Mouse (Mus musculus) right cerebral cortex, postnatal 4 days (tissue): ENCODE data around the gene Hist1h2ah.

Source experiments
- DNase-seq: peaks from one replicate; pipeline ENCODE4 v3.0.0-alpha.2; 2022

Gene Hist1h2ah

GRCm38 (mm10) chr13:22037415-22037814 is 2.0 kb upstream of the Hist1h2ah start:
- no peak for DNase-seq

DNA sequence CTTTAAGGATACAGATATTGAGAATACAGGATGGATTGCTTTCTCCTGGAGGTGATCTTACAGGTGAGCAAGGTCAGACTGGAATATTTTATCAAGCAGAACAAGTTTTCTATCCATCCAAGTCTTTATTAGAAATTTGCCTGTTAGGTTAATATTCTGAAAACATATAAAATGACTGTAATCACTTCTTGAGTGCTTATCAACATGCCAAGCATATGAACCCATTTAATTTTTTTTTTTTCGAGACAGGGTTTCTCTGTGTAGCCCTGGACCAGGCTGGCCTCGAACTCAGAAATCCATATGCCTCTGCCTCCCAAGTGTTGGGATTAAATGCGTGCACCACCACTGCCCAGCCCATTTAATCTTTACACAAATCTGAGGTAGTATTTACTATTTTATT is 1.6 kb upstream of the Hist1h2ah start:
- DNase-seq: no peak

- no peak for DNase-seq
These were observed 985 bp upstream of the Hist1h2ah start for GRCm38 (mm10) chr13:22036149-22036956.

DNA sequence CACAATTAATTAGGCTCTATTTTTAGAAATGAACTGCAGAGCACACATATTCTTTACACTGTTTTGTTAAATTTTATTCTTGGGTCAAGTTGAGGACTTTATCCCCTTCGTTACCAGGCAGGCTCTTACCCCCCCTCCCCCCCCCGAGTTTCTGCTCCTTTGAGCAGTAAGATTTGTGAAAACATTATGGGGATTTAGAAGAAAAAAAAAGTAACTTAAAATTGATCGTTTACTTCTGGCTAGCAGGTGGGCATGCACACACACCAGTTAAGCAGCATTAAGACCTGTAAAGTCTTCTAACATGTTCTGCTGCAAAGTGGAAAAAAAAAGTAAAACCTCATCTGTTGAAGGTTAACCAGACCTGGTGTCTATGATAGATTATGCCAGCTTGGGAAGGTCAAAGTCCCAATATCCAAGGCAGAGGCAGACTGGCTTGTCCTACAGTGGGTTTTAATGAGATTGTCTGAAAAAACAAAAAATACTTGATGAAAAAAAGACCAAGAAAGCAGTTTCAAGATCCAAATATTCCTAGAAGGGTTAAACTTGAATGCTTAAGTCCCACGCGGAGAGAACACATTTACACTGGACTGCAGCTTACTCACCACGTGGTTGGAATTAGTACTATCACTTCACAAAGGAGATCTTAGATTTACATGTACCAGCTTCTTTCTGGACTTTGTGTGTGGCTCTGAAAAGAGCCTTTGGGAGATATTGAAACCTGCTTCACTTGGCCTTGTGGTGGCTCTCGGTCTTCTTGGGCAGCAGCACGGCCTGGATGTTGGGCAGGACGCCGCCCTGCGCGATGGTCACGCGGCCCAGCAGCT is 713 bp downstream of the Hist1h2ah start:
- DNase-seq: no peak

GRCm38 (mm10) chr13:22033741-22034442 is 1.5 kb downstream of the Hist1h2ah start:
- DNase-seq: no peak

GRCm38 (mm10) chr13:22030493-22030892 is 4.9 kb downstream of the Hist1h2ah start:
- no peak for DNase-seq

DNA sequence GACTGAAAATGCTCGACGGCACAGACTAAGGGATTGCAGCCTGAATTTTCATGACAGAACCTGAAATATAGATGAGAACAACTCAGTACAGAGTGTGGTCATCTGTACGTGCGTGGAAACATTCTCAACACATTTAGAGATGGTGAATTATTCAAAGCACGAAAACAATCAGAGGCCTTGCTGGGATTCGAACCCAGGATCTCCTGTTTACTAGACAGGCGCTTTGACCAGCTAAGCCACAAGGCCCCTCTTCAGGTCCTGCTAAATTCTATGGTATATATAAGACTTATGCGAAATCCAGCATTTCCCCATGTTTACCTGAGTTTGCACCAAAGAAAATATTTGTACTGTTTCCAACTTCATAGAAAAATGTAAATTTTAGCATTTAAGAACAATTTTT is 5.4 kb downstream of the Hist1h2ah start:
- DNase-seq: no peak

DNA sequence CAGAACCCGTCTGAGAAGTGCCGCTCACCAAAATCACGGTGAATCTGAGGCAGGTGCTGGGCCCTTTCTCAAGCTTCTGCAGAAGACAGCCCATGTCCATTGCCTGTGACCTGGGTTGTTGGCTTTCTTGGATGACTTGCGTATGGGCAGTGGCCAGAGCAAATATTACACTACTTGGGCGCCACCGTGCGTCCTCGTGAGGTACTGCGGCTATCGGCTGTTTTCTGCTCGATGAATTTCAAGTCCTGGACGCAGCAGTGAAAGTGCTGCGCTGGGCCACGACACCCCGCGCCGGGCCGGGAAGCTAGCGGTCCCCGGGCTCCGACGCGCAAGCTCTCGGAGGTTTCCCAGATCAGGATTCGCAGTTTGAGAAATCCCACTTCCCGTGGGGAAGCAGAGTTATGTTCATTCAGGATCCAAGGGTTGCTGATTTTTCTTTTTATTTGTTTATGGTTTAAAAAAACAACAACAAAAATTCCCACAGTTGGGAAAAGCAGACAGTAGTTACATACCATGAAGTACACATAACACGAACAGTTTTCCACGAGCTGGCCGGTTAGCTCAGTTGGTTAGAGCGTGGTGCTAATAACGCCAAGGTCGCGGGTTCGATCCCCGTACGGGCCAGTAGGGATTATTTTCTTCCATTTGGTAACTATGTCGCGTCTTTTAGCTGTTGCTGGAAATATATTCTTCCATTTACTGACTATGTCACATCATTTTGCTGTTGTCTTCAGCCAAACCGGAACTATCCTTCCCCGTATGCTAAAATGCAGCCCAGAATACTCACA is 6.5 kb downstream of the Hist1h2ah start:
- peak; percentile 91 for DNase-seq

- peak; percentile 92 for DNase-seq
These were observed 9.0 kb downstream of the Hist1h2ah start for GRCm38 (mm10) chr13:22026058-22027031.

- DNase-seq: peak; percentile 66
These were observed 13.1 kb downstream of the Hist1h2ah start for GRCm38 (mm10) chr13:22022241-22022640.

DNA sequence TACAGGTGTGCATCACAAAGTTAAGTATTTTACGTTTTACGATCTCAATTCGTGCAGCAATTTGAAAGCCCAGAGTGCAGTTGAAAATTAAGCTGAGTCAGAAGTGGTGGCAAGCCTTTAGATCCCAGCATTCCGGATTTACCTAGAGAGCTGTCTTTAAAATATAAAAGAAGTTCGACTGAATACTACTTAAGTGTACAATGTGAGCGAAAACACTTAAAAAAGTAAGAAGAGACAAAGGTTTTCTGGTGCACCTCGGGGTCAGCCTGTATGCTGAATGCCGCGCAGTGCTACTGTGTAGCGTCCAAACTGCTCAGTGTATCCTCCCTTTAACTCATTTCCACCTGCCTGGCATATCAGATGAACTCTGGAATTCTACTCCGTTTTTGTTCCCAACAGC is 13.8 kb downstream of the Hist1h2ah start:
- DNase-seq: no peak

- no peak for DNase-seq
These were observed 14.4 kb downstream of the Hist1h2ah start for GRCm38 (mm10) chr13:22020901-22021339.

DNA sequence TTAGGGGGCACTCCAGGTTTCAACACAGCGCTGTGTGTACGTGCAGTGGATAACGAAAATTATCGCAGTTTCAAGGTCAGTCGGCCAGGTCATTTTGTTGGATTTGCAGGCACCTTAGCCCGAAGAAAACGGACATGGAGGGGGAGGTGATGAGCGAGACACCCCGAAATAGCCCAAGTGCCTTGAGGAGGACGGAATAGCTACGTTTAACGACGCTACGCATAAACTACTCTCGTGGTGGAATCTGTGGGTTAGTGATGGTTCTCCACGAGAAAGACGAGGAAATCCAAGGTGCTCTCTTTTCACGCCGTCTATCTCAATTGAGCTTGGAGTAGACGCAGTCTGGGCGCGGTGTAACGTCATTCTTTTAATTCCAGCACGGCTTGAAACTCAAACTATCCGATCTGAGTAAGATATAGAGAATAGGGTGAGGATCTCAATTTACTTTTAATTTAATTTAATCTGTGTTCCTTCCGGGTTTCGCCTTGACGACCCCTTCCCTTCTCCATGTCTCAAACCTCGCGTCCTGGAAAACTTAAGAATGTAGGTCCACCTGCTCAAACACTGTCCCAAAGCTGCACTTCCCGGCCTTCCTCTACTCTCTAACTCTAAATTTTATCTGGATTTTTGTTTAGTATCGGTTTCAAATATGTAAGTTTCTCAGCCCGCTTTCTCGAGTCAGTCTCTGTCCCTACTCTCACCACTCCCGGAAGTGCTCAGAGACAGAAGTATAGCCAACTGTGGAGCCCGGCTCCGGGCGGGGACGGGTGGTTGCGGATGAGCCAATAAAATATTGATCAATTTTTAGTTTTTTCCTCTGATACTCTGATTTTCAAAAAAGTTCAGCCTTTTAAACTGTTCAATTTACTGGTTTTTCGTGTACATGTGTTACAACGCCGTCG is 15.2 kb downstream of the Hist1h2ah start:
- no peak for DNase-seq

GRCm38 (mm10) chr13:22015479-22016450 is 19.6 kb downstream of the Hist1h2ah start:
- DNase-seq: peak; percentile 62

- DNase-seq: no peak
These were observed 20.9 kb downstream of the Hist1h2ah start for GRCm38 (mm10) chr13:22014411-22014845.

DNA sequence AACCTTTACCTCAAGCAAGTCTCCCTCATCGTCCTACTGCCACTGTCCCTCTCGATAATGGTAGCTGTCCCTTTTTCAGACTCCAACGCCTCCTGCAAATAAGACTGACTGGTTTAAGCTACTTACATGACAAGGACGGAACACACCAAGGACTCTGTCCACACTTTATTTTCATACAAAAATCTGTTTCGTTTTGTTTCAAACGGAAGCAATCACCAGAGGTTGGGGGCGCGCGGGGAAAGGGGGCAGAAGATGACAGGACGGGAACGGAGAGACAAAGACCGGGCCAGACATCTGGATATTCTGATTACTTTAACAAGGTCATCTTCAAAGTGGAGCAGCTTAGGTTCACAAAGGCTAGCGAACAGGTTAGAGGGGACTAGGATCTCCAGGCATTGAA is 21.7 kb downstream of the Hist1h2ah start:
- DNase-seq: no peak

DNA sequence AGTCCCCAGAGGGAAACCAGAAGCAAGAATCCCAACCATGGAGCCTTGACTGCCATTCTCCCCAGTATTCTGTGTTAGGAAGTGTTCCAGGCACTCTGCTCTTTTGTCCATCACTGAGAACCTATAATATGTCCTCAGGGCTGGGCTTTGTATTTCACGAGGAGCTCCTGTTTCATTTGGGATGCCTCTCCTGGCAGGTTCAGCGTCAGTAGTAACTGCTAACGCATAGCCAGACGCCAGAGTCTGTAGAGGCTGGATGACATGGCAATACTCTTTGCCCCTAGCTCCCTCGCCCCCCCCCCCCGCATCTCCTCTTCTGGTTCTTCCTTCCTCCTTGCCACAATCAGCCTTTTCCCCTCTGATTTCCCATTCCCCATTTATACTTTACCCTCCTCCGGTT is 25.7 kb downstream of the Hist1h2ah start, which contains the start of gene Prss16:
Gene Prss16, minus strand, starts transcription at position 101 of the 400 bp plus-strand sequence.
- no peak for DNase-seq

- no peak for DNase-seq
These were observed 26.7 kb downstream of the Hist1h2ah start for GRCm38 (mm10) chr13:22008707-22009106.

- DNase-seq: no peak
These were observed 27.5 kb downstream of the Hist1h2ah start for GRCm38 (mm10) chr13:22007872-22008271.
